Mouse (Mus musculus) E14TG2a.4 (cell line): Measurements from ENCODE around the gene Cyfip1.

Experiments
- CTCF ChIP-seq: conservative IDR thresholded peaks from 2 replicates; pipeline ENCODE4 v1.5.1; 2014; ENCODE audit warnings: low read length
- NANOG ChIP-seq: IDR thresholded peaks from 2 replicates; pipeline ENCODE4 v1.6.1; 2014; ENCODE audit warnings: borderline replicate concordance, low read length, mixed read lengths
- POU5F1 ChIP-seq: IDR thresholded peaks from 2 replicates; pipeline ENCODE4 v1.6.1; 2014; ENCODE audit warnings: low read length, borderline replicate concordance

DNA sequence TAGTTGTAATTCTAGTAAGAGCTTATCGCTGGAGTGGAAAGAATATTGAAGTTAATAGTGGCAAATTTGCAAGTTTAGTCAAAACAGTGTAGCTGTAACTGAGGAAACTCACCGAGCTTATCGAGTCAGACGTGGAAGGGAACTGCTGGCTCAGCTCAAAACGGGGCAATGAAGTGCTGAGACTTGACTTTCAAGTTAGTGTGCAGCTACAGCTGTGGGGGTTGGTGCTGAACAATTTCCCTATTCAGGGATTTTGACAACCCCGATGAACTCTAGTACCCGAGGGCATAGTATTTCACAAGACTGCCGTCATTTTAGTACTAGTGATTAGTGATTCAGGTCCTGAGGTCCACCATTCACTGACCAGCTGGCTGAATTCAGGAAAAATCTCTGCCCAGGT, 69.8 kb downstream of the Cyfip1 start:
- no peak for TF ChIP-seq CTCF
- TF ChIP-seq NANOG = no peak
- TF ChIP-seq POU5F1 = no peak
